Mouse (Mus musculus) intestine, postnatal 0 days (tissue): Measurements from ENCODE around the gene 4931400O07Rik. TPM values are rescaled to one million over a fixed set of nuclear protein-coding genes. Genes with fewer than 3 reads are reported as not detected.

Experiments
- ATAC-seq: fragments of 200-750 bp; cut with Nextera tagmentation; 2 replicates; pipeline ENCODE4 v1.8.0; 2017; ENCODE audit warnings: mild to moderate bottlenecking, moderate TSS enrichment, moderate library complexity
- H3K27ac ChIP-seq: fragments of 300-500 bp; sonication (generic); 2 replicates; pipeline ENCODE4 v1.5.1; 2014; ENCODE audit warnings: mild to moderate bottlenecking, low read depth, low read length, moderate library complexity
- H3K27me3 ChIP-seq: fragments of 300-500 bp; sonication (generic); replicated peaks from 2 replicates; pipeline ENCODE4 v1.6.1; 2014; ENCODE audit warnings: low read length, mixed read lengths; ENCODE audit not compliant: control insufficient read depth, insufficient read depth
- H3K36me3 ChIP-seq: fragments of 300-500 bp; sonication (generic); 2 replicates; pipeline ENCODE4 v1.6.1; 2014; ENCODE audit warnings: mild to moderate bottlenecking, moderate library complexity; ENCODE audit not compliant: control insufficient read depth, insufficient read depth
- H3K4me1 ChIP-seq: fragments of 300-500 bp; sonication (generic); replicated peaks from 2 replicates; pipeline ENCODE4 v1.6.1; 2014; ENCODE audit warnings: antibody characterized with exemption, low read length, mixed read lengths; ENCODE audit not compliant: control insufficient read depth, insufficient read depth
- H3K4me2 ChIP-seq: fragments of 300-500 bp; sonication (generic); replicated peaks from 2 replicates; pipeline ENCODE4 v1.6.1; 2014; ENCODE audit warnings: low read depth, mild to moderate bottlenecking, moderate library complexity
- H3K4me3 ChIP-seq: fragments of 300-500 bp; sonication (generic); 2 replicates; pipeline ENCODE4 v1.5.1; 2014; ENCODE audit warnings: low read depth, low read length
- H3K9ac ChIP-seq: fragments of 300-500 bp; sonication (generic); 2 replicates; pipeline ENCODE4 v1.6.1; 2014; ENCODE audit warnings: mild to moderate bottlenecking, low read depth, low read length
- H3K9me3 ChIP-seq: fragments of 300-500 bp; sonication (generic); 2 replicates; pipeline ENCODE4 v1.6.1; 2016; ENCODE audit warnings: mixed run types; ENCODE audit not compliant: control insufficient read depth
- CTCF ChIP-seq: sonication (generic); IDR thresholded peaks from 2 replicates; pipeline ENCODE4 v1.5.1; 2016; ENCODE audit warnings: low read depth, mild to moderate bottlenecking, control low read depth, antibody characterized with exemption, moderate library complexity
- WGBS: fragments of 180-500 bp; shearing (Covaris S2); extraction: QIAGEN DNeasy Blood & Tissue Kit; methylation state at CpG from one replicate; pipeline ENCODE4 v1.1.7; 2014; 5-methylcytosine and 5-hydroxymethylcytosine counted together
- polyA plus RNA-seq: library from polyadenylated mRNA; unstranded; fragments of >200 nt; fragmentation: Nextera tagmentation; extraction: Ambion mirVana; gene quantifications from 2 replicates; pipeline ENCODE4 v1.2.1, GENCODE M21; 2015

The 4931400O07Rik gene
- polyA plus RNA-seq = not detected in 2 replicates

DNA sequence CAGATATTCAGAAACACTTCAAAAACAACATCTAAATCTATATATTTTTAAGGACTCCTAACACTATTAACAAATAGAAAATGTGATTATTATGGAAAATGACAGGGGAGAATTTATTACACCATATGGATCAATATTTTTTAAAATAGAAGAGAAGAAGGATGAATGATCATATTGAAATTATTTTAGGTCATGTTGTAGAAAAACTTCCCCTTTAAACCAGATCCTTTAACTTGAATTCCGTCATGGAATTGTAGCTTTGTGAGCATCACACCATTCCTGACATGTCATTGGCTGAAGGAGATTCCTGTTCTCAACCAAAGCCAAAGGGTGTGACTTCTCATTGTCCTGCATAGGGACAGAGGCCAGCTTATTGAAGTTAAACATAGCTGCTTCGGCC, at the start of gene 4931400O07Rik:
4931400O07Rik (plus strand) TSS at position 301 of the 400 bp plus-strand sequence.
- H3K27ac ChIP-seq = no peak within 1 kb of the TSS
- no peak within 1 kb of the TSS for H3K4me3 ChIP-seq
- H3K36me3 ChIP-seq = no peaks in the 10 kb centered on the region
- H3K27me3 ChIP-seq = no peaks in the 10 kb centered on the region
- no peak for TF ChIP-seq CTCF
- no peak within 1 kb of the TSS for H3K9ac ChIP-seq
- ATAC-seq = no peak
- 80% methylated on average over 2 of the region's 2 CpGs for WGBS
- no peak within 1 kb of the TSS for H3K4me2 ChIP-seq
- H3K9me3 ChIP-seq = no peaks in the 10 kb centered on the region
- H3K4me1 ChIP-seq = no peaks in the 10 kb centered on the region

Other genes with a start within 250 kb of the 4931400O07Rik start
- gene 4933402E13Rik, start 184.5 kb upstream of the 4931400O07Rik start, polyA plus RNA-seq = 0.08 TPM in 1 of 2 replicates, not detected in the other